Mouse (Mus musculus) adrenal gland, postnatal 14 days (tissue): ENCODE results near the gene Ltbp2. TPM values are rescaled to one million over a fixed set of nuclear protein-coding genes. Genes with fewer than 3 reads are reported as not detected.

Experiments used
- DNase-seq: peaks from one replicate; pipeline ENCODE4 v3.0.0; 2021; ENCODE audit warnings: mixed read lengths
- total RNA-seq: library from RNA; stranded (reverse); gene quantifications from 2 replicates; pipeline ENCODE4 v1.2.3, GENCODE M21; 2021

The Ltbp2 gene
- total RNA-seq, 1 experiment from 2014 or later, result 11.9 TPM

- no peak for DNase-seq
These were observed 113.8 kb downstream of the Ltbp2 start for GRCm38 (mm10) chr12:84762532-84762931.

DNA sequence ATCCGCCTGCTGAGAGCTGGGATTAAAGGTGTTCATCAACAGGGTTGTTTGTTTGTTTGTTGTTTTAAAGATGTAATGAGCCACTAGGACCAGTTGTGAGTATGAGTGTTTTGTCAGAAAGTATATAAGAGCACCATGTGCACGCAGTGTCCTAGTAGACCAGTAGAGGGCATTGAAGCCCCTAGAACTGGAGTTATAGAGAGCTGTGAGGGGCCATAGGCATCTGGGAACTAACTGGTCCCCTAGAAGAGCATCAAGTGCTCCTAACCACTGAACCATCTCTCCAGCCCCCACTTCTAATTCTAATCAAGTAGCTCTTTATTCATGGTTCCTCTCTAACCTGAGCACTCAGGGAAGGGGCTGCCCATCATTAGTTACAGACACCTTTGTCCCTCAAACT lies 117.3 kb downstream of the Ltbp2 start:
- DNase-seq, result no peak

GRCm38 (mm10) chr12:84756016-84756415 lies 120.3 kb downstream of the Ltbp2 start:
- no peak for DNase-seq

DNA sequence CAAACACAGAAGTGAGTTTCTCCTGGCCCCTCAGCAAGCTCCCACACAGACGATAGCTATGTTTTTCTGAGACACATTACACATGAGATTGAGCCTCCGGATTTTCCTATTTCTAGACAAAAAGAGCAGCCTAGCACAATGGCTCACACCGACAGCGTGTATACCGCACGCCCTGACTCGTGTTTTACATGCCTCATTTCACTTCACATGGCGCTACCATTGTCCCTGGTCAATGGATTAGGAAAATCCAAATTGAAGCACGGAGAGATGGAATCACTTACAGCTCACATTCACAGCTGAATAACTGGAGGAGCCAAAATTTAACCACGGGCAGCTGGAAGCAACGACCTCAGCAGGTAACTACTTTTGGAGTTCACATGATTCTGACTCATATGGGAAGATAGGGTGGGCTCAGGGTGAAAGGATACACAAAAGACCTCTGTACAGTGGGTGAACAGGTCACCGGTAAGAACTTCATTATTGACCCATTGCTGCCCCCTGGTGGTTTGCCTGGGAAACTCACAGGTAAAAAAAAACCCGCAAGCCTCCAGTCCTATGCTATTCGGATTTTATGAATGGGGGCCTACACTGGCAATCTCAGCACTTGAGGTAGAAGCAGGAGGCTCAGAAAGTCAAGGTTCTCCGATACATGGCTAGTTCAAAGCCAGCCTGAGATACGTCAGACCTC lies 121.2 kb downstream of the Ltbp2 start:
- peak; percentile 84 for DNase-seq

DNA sequence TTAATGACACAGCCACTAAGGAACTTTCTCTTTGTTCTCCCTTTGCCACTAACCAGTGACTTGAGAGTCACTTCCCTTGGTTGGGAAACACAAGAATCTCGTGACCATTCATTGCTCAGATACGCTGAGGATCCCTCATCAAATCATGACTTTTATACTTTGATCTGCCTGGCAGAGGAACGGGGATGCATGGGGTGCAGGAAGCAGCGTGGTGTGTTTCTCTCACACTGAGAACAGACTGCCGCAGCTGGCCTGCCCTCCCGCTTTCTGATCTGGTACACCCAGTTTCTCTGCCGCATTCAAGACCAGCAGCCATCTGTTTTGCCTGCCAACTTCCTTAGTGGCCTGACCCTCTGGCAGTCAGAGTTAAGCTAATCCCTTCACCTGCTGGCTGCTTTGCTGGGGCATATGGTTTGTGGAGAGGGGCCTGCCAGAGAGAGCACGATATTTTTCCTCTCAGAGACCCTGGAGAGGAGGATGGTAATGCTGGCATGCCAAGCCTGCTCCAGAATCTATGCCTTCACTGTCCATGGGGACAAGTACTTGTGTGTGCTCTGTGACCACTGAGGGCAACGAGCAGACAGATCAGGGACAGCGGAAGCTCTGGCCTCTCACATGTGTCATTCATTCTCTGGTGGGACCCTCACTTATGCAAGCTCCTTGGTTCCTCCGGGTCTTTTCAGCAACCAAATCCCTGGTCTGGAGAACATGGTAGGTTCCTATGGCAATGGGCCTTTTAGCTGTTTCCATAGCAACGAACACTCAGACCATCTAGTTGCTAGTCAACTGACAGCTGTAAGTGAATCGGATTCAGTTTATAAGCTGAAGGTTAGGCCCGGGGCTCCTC lies 124.0 kb downstream of the Ltbp2 start:
- DNase-seq, result no peak

DNA sequence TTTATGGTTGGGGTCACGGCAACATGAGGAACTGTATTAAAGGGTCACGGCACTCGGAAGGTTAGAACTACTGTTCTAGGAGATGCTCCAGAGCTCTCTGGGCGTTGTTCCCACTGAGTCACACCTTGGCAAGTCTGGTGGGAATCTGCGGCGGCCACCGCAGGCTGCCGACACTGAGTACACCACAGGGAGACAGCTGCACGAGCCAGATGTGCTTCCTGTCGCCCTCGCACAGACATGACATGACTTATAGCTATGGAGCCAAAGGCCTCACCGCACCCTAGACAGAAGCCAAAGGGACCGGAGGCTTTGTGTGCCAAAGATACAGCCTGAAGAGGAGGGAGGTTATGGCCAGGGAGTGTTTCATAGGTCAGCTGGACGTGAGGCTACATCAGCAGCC lies 125.7 kb downstream of the Ltbp2 start:
- peak; percentile 76 for DNase-seq

DNA sequence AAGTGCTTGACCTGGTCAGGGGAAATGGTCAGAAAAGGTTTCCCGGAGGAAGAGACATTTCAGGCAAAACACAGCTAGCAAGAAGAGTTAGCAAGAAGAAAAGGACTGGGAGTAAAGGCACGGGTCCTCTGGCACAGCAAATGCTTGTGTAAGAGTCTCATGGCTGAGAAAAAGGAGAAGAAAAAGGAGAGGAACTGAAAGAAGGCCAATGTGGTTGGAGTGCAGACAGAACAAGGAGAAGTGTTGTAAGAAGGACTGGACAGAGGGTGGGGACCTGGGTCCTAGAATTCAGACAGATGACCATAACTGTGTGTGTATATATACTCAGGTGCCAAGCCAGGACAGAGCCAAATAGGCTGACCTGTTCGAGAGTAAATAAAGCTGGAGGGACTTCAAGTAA lies 128.2 kb downstream of the Ltbp2 start:
- no peak for DNase-seq

GRCm38 (mm10) chr12:84745700-84746099 lies 130.6 kb downstream of the Ltbp2 start:
- DNase-seq, result no peak

DNA sequence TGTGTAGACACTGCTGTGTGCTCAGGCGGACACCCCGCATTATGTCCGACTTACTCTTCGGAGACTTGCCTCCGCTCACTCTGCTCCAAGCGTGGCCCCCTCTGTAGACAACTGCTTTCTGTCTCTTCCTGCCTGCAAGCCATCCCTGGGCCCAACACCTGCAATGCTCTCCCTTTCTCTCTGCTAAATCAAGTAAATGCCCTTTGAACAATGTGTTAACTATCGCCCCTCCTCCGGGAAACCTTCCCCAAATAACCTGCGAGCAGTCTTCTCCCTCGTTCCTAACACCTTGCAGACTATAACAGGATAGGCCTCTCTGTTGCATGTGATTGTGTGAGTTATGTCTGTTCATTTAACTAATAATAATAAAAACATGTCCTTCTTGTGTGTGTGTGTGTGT lies 132.8 kb downstream of the Ltbp2 start:
- no peak for DNase-seq

DNA sequence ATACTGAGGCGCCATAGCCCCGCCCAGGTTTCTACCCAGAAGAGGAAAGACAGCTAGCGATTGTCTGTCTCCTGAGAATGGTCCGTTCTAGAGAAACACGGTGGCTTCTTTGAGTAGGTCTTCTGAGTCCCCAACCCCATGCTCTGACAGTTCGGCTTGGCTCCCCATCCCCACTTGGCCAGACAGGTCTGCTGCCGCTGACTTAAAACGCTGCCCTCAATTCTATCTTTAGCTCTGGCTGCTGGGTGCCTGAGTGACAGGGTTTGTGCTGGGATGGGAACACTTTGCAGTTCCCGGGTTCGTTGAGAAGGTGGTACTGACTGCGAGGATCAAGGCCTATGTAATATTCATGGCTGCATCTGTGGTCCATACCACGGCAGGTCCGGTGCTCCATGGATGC lies 143.0 kb downstream of the Ltbp2 start:
- no peak for DNase-seq

Other genes starting within 250 kb of the Ltbp2 start
- gene Vrtn, start 235.5 kb downstream of the Ltbp2 start, total RNA-seq, result not detected in 2 replicates
- gene Syndig1l, start 177.7 kb downstream of the Ltbp2 start, total RNA-seq, result 0.49 TPM in 1 of 2 replicates, not detected in the other
- gene Npc2, start 103.4 kb downstream of the Ltbp2 start, total RNA-seq, result 57.2 and 67.4 TPM in 2 replicates
- 98.2 and 115 TPM in 2 replicates for gene Isca2, start 103.3 kb downstream of the Ltbp2 start, total RNA-seq
- 96.0 and 111 TPM in 2 replicates for gene Fcf1, start 94.4 kb upstream of the Ltbp2 start, total RNA-seq
- 27.9 and 35.2 TPM in 2 replicates for gene Arel1, start 94.4 kb upstream of the Ltbp2 start, total RNA-seq
- 46.0 and 53.3 TPM in 2 replicates for gene Ylpm1, start 119.8 kb upstream of the Ltbp2 start, total RNA-seq
- gene Prox2, start 234.2 kb upstream of the Ltbp2 start, total RNA-seq, result 4.7 and 6.7 TPM in 2 replicates
- gene Dlst, start 234.3 kb upstream of the Ltbp2 start, total RNA-seq, result 692 and 702 TPM in 2 replicates